Mouse (Mus musculus): ENCODE data around the gene Sel1l3.

Gene Sel1l3

GRCm38 (mm10) chr5:53140158-53140927, 73.4 kb downstream of the Sel1l3 start:
- DNase-seq (ENCODE audit: low spot score) = no peak

- no peak for DNase-seq (ENCODE audit: low spot score)
Observed at GRCm38 (mm10) chr5:53139566-53139965, 74.2 kb downstream of the Sel1l3 start.

- no peak for DNase-seq (ENCODE audit: low spot score)
Observed at GRCm38 (mm10) chr5:53139140-53139539, 74.6 kb downstream of the Sel1l3 start.

- no peak for DNase-seq (ENCODE audit: low spot score)
Observed at GRCm38 (mm10) chr5:53138025-53138424, 75.7 kb downstream of the Sel1l3 start.

- DNase-seq (ENCODE audit: low spot score) = no peak
Observed at GRCm38 (mm10) chr5:53135984-53136383, 77.7 kb downstream of the Sel1l3 start.

GRCm38 (mm10) chr5:53134003-53134402, 79.7 kb downstream of the Sel1l3 start:
- no peak for DNase-seq (ENCODE audit: low spot score)

DNA sequence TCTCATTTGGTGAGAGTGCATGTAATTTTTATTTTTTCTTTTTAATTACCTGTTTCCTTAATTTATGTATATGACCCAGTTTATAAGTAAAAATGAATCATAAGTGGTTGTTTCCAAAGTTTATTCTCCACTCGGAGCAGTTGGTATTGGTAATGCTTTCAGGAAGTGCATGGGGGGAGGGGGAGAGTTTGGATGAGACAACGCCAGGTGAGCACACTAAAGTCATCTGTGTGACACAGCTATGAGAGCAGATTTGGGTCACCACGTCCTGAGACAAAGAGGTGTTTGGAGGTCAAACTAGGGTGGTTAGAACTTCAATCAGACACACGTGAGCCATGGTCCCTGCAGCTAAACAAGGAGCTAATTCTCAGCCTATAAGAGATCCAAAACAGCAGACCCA, 89.0 kb downstream of the Sel1l3 start:
- DNase-seq (ENCODE audit: low spot score) = no peak

GRCm38 (mm10) chr5:53123525-53124286, 90.0 kb downstream of the Sel1l3 start:
- DNase-seq (ENCODE audit: low spot score) = no peak

DNA sequence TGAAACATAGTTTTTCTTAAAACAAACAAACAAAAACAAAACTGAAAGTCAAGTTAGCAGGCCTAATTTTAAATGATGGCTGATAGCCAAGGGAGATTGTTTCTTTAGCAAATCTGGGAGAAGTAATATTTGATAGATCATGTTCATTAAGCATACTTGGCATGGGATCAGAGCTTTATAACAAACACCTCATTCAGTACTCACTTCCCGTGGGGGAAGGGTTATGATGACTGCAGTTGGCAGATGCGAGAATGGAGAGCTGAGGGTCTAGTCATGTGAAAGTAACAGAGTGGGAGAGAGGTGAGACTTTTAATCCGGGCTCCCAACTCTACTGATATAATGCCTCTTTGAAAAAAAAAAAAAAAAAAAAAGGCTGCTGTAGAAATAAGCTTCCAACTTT, 94.0 kb downstream of the Sel1l3 start:
- DNase-seq (ENCODE audit: low spot score) = no peak

DNA sequence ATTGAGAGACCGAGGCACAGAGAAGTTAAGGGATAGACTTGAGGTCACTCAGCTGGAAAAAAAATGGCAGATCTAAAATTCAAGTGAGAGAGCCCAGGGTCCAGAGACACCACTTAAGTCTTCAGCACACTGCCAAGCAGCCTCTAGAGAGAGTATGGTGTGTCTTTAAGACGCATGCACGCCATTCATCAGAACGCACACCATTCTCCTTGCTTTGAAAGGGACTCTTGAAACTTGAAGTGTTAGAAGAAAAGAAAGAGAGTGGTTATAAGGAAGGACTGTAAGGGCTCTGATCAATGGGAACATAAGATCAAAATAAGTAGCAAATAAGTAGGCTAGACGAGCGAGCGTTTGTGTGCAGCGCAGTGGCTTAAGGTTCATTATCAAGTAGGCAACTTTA, 95.5 kb downstream of the Sel1l3 start:
- DNase-seq (ENCODE audit: low spot score) = no peak

DNA sequence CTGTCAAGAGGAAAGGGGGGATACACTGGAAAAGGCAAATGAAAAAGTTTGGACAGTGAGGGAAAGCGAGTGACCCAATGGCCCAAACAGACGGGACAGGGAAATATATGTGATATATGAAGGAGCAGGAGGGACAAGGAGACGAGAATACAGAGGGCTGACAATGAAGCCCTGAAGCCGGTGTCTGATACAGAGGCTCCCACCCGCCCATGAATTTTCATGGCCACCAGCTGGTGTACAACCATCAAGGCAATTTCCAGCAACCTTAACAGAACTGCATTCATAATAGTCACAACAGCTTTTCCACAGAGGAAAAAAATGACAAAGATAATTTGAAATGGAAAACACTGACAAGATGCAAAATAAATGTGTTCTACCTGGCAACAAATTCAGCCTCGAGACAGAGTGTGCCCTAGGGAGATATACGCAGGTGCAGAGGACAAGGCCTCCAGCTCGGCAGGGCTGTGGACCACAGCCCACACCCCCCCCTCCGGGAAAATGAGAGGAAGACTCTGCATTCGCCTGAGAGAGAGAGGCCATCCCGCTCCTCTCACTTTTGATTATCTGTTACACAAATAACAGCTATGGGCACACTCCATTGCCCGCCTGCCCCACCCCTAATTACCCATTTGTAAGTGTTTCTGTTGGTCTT, 99.0 kb downstream of the Sel1l3 start:
- DNase-seq (ENCODE audit: low spot score) = no peak

GRCm38 (mm10) chr5:53112942-53113341, 100.8 kb downstream of the Sel1l3 start:
- DNase-seq (ENCODE audit: low spot score) = no peak

DNA sequence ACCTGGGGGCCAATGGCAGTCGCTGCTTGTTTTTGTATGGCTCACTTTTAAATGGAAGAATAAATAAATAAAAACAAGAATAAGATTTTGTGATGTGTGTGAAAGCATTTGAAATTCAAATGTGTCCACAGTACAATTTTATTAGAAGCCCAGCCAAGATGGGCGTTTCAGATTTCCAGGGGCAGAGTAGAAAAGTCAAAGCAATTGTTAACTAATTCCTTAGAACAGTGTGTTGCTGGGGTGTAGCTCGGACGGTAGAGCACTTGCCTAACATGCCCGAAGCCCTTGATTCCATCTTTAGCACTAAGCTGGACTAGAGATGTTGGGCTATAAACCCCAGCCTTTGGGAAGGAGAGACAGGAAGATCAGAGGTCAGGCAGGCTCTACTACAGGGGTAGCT, 102.7 kb downstream of the Sel1l3 start:
- no peak for DNase-seq (ENCODE audit: low spot score)

- DNase-seq (ENCODE audit: low spot score) = no peak
Observed at GRCm38 (mm10) chr5:53110225-53110624, 103.5 kb downstream of the Sel1l3 start.

DNA sequence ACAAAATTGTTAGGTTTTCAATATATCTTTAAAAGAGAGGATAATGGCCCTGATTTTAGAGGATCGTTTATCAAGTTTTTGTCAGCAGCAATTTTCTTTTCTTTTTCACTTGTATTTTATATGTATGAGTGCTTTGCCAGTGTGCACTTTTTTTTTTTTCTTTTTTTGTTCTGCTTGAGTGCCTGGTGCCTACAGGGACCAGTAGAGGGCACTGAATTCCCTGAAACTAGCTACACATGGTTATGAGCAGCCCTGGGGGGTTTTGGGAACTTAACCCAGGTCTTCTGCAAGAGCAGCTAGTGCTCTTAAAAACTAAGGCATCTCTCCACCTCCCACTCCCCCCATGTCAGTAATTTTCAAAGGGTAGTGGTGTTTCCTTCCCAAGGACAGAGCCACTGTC, 105.1 kb downstream of the Sel1l3 start:
- DNase-seq (ENCODE audit: low spot score) = no peak

DNA sequence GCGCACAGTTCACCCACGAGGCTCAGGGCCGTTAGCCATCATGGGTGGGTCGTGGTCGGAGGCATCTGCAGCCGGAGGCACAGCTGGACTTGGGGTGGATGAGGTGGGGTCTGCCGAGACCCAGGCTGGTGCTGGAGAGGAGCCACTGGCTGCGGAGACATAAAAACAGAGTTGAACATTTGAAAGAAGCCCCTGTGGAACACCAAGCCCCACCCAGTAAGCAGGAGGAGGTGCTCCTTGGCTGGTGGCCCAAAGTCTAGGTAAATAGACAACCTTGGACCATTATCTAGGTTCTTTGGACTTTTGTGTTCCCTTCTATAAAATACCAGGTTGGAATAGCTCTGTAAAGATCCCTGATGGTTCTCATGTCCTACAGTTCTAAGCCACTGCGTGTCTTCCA, 105.7 kb downstream of the Sel1l3 start:
- DNase-seq (ENCODE audit: low spot score) = no peak

- DNase-seq (ENCODE audit: low spot score) = no peak
Observed at GRCm38 (mm10) chr5:53106731-53107130, 107.0 kb downstream of the Sel1l3 start.

DNA sequence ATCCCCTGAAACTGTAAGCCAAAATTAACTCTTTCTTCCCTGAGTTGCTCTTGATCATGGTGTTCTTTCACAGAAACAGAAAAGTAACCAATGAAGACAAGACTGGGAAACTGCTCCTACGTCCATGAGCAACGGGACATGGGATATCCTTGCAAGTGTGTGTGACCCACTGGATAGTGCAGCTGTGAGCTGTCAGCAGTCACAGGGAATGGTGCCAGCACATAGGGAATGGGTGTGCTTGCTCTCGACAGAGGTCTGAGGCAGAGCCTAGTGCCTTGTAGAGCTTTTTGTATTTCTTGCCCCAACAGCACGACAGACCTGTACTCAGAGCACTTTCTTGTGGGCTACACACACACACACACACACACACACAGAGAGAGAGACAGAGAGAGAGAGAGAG, 107.6 kb downstream of the Sel1l3 start:
- no peak for DNase-seq (ENCODE audit: low spot score)

GRCm38 (mm10) chr5:53105716-53106115, 108.0 kb downstream of the Sel1l3 start:
- no peak for DNase-seq (ENCODE audit: low spot score)

GRCm38 (mm10) chr5:53104177-53104855, 109.4 kb downstream of the Sel1l3 start:
- DNase-seq (ENCODE audit: low spot score) = no peak

- no peak for DNase-seq (ENCODE audit: low spot score)
Observed at GRCm38 (mm10) chr5:53101848-53102473, 111.8 kb downstream of the Sel1l3 start.

GRCm38 (mm10) chr5:53091331-53091730, 122.4 kb downstream of the Sel1l3 start:
- no peak for DNase-seq (ENCODE audit: low spot score)

Measured in ovary, postnatal 10 days (tissue).